Mouse (Mus musculus) liver, embryonic 14.5 days (tissue): ENCODE data around the gene Gpsm3.

Experiments used
- CTCF ChIP-seq: IDR thresholded peaks from 2 replicates; pipeline ENCODE4 v1.5.1; 2016; ENCODE audit warnings: antibody characterized with exemption, low read depth, control low read depth
- EP300 ChIP-seq: IDR thresholded peaks from 2 replicates; pipeline ENCODE4 v1.6.1; 2016; ENCODE audit warnings: antibody characterized with exemption, low read depth

GRCm38 (mm10) chr17:34571875-34572274 is 17.7 kb upstream of the Gpsm3 start:
- peak; percentile 89 for TF ChIP-seq CTCF
- no peak for TF ChIP-seq EP300
